Mouse (Mus musculus): ENCODE measurements around the gene Bmp2k. TPM values are rescaled to one million over a fixed set of nuclear protein-coding genes. Genes with fewer than 3 reads are reported as not detected.

Gene Bmp2k
- polyA plus RNA-seq, 1 experiment: 15.5 TPM

DNA sequence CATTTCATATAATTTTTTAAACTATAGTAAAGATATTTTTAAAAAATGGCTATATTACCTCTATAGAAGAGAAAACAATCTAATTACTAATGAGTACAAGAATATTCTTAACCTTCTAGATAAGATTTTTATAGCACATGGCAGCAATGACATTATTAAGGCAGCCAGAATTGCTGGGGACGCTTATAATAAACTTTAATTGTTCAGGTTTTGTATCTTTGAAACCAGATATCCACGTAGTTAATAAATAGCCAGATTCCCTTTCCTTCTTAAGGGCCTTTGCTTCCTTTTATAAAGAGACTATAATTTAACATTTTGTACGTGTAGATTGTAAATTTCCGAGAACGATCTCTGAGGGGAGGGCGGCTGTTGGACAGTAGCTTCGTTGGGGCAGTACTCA, 47.8 kb downstream of the Bmp2k start:
- TF ChIP-seq GATA1 (IDR thresholded peaks at IDR 0.05; ENCODE audit: borderline replicate concordance, low read length) (no peak), FLI1 (IDR thresholded peaks at IDR 0.05; ENCODE audit: low read length) (no peak)
- Histone ChIP-seq H3K4me3 (replicated peaks) (no peak overlapping the region), H3K9me3 (no peaks in the 10 kb centered on the region), H3K27me3 (replicated peaks) (no peaks in the 10 kb centered on the region), H3K4me1 (peaks cover 80% of the 10 kb centered on the region), H3K36me3 (replicated peaks; ENCODE audit: low read length) (peaks cover 100% of the 10 kb centered on the region)

DNA sequence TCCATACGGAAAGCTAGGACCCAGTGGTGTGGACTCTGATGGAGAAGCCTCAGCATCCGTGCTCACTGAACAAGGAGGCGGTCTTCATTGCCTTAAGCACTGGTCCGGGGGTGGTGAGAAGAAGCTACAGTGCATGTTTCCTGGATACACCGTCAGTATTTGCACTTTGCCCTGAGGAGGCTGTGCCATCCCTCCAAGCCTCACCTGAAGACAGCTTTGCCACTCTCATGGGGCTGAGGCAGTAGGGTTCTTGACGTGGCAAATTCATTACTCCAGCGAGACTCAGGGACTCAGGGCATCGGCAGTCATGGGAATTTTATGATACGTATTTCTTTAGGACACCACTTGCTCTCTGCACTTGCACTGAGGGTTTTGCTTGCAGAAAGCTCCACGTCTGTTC, 49.2 kb downstream of the Bmp2k start:
- H3K9me3 ChIP-seq: no peaks in the 10 kb centered on the region
- TF ChIP-seq FLI1 (IDR thresholded peaks at IDR 0.05; ENCODE audit: low read length) (no peak), GATA1 (IDR thresholded peaks at IDR 0.05; ENCODE audit: borderline replicate concordance, low read length) (no peak)
- H3K27me3 ChIP-seq (replicated peaks): no peaks in the 10 kb centered on the region
- peaks cover 100% of the 10 kb centered on the region for H3K36me3 ChIP-seq (replicated peaks; ENCODE audit: low read length)
- peaks cover 84% of the 10 kb centered on the region for H3K4me1 ChIP-seq
- no peak overlapping the region for H3K4me3 ChIP-seq (replicated peaks)

- Histone ChIP-seq H3K27me3 (replicated peaks) (no peaks in the 10 kb centered on the region), H3K36me3 (replicated peaks; ENCODE audit: low read length) (peaks cover 99% of the 10 kb centered on the region), H3K9me3 (no peaks in the 10 kb centered on the region), H3K4me1 (peaks cover 86% of the 10 kb centered on the region), H3K4me3 (replicated peaks) (no peak overlapping the region)
- TF ChIP-seq FLI1 (IDR thresholded peaks at IDR 0.05; ENCODE audit: low read length): no peak
Observed at GRCm38 (mm10) chr5:97048905-97049304, 51.4 kb downstream of the Bmp2k start.

DNA sequence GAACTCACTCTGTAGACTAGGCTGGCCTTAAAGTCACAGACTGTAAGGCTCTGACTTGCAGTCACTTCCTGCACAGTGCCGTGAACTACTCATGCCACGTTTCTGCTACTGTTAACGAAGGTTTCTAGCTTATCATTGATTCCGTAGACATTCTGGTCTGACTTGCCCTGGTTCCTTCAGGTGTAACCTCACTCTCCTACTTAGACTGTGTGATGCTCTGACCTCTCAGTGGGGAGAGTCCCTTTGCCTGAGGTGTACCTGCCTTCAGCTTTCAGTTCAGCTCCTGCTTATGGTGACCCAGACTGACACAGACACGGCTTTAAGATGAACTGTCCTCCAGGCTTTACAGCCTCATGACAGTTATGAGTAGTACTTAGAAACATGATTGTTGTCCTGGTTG, 56.7 kb downstream of the Bmp2k start:
- Histone ChIP-seq H3K36me3 (replicated peaks; ENCODE audit: low read length) (peaks cover 99% of the 10 kb centered on the region), H3K27me3 (replicated peaks) (no peaks in the 10 kb centered on the region), H3K4me1 (peaks cover 80% of the 10 kb centered on the region), H3K9me3 (no peaks in the 10 kb centered on the region), H3K4me3 (replicated peaks) (no peak overlapping the region)
- no peak for TF ChIP-seq GATA1 (IDR thresholded peaks at IDR 0.05; ENCODE audit: borderline replicate concordance, low read length)
- TF ChIP-seq FLI1 (IDR thresholded peaks at IDR 0.05; ENCODE audit: low read length): no peak

DNA sequence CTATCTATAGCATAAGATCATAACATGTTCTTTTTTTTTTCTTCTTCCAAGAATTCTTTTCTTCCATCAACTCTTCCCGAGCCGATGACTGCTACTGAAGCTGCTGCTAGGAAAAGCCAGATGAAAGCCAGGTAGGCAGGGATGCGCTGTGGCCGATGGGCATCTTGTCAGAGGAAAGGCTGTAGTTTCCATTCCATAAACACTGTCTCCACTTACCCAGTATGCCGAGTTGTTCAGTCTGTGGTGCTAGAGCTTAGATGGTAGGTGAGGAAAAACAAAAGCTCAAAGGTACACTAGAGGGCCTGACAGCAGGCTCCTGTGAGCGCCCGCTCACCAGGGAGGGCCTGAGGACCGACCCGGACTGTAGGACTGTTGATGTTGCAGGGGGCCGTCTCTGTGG, 57.3 kb downstream of the Bmp2k start:
- H3K4me3 ChIP-seq (replicated peaks): no peak overlapping the region
- H3K4me1 ChIP-seq: peaks cover 77% of the 10 kb centered on the region
- peaks cover 99% of the 10 kb centered on the region for H3K36me3 ChIP-seq (replicated peaks; ENCODE audit: low read length)
- TF ChIP-seq GATA1 (IDR thresholded peaks at IDR 0.05; ENCODE audit: borderline replicate concordance, low read length): no peak
- TF ChIP-seq FLI1 (IDR thresholded peaks at IDR 0.05; ENCODE audit: low read length): no peak
- H3K9me3 ChIP-seq: no peaks in the 10 kb centered on the region
- H3K27me3 ChIP-seq (replicated peaks): no peaks in the 10 kb centered on the region

GRCm38 (mm10) chr5:97055511-97056068, 58.1 kb downstream of the Bmp2k start:
- H3K4me1 ChIP-seq: peaks cover 77% of the 10 kb centered on the region
- H3K36me3 ChIP-seq (replicated peaks; ENCODE audit: low read length): peaks cover 99% of the 10 kb centered on the region
- no peak for TF ChIP-seq FLI1 (IDR thresholded peaks at IDR 0.05; ENCODE audit: low read length)
- no peak for TF ChIP-seq GATA1 (IDR thresholded peaks at IDR 0.05; ENCODE audit: borderline replicate concordance, low read length)
- H3K9me3 ChIP-seq: no peaks in the 10 kb centered on the region
- H3K27me3 ChIP-seq (replicated peaks): no peaks in the 10 kb centered on the region
- no peak overlapping the region for H3K4me3 ChIP-seq (replicated peaks)

DNA sequence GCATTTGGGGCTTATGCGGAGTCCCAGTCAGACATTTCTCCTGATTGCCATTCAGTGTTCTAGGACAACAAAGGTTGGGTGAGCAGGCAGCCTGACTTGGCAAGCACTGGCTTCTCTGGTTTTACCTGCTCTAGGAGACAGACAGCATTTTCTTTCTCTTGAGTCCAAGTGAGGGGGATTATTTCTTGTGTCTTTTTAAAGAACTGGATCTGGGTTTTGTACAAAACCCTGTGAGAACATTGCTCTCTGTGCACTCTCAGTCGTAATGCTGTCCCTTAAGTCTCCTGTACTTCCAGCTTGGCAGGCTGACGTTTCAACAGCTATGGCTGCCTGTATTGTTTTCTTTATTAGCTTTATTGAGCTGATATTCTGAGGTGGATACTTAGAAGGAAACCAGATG, 58.9 kb downstream of the Bmp2k start:
- Histone ChIP-seq H3K4me3 (replicated peaks) (no peak overlapping the region), H3K27me3 (replicated peaks) (no peaks in the 10 kb centered on the region), H3K4me1 (peaks cover 76% of the 10 kb centered on the region), H3K9me3 (no peaks in the 10 kb centered on the region), H3K36me3 (replicated peaks; ENCODE audit: low read length) (peaks cover 98% of the 10 kb centered on the region)
- no peak for TF ChIP-seq GATA1 (IDR thresholded peaks at IDR 0.05; ENCODE audit: borderline replicate concordance, low read length)
- TF ChIP-seq FLI1 (IDR thresholded peaks at IDR 0.05; ENCODE audit: low read length): no peak

DNA sequence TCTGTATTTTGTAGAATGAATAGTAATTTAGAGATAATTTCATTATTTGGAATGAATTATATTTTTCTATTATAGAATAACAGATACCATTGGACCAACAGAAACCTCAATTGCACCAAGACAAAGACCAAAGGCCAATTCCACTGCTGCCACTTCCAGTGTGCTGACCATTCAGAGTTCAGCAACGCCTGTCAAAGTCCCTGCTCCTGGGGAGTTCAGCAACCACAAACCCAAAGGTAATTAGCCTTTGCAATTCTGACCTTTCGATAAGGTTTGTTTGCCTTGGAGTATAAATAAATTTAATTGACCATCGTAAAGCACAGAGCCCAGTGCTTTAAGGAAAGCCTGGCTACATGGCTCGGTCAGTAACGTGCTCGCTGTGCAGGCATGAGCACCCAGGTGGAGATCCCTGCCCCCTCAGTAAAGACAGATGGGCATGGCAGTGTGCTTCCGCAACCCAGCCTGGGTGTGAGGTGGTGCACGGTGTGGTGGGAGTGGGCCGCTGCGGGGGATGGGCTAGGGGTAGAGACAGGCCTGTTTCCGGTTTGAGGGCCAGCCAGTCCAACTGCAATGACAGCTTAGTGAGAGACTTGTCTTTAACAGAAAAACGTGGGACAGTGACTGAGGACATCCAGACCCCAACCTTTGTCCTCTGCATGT, 59.4 kb downstream of the Bmp2k start:
- H3K27me3 ChIP-seq (replicated peaks): no peaks in the 10 kb centered on the region
- peak overlapping the region; percentile 64 for H3K4me3 ChIP-seq (replicated peaks)
- H3K4me1 ChIP-seq: peaks cover 76% of the 10 kb centered on the region
- no peak for TF ChIP-seq GATA1 (IDR thresholded peaks at IDR 0.05; ENCODE audit: borderline replicate concordance, low read length)
- no peak for TF ChIP-seq FLI1 (IDR thresholded peaks at IDR 0.05; ENCODE audit: low read length)
- H3K36me3 ChIP-seq (replicated peaks; ENCODE audit: low read length): peaks cover 98% of the 10 kb centered on the region
- H3K9me3 ChIP-seq: no peaks in the 10 kb centered on the region

DNA sequence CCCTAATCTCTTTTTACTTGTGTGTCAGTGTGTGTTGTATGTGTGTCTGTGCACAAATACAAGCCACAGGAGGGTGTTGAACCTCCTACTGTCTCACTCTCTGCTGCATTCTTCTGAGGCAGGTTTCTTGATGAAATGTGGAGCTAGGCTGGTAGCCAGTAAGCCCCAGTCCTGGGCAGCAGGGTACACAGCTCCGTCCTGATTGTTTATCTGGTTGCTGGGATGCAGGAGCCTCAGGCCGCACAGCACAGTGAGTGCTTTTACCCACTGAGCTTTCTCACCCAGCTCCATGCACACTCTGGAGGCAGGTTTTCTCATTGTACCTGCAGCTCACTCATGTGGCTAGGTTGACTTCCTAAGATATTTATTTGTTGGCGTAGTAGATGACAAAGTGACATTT, 63.4 kb downstream of the Bmp2k start:
- H3K27me3 ChIP-seq (replicated peaks): no peaks in the 10 kb centered on the region
- TF ChIP-seq FLI1 (IDR thresholded peaks at IDR 0.05; ENCODE audit: low read length): no peak
- TF ChIP-seq GATA1 (IDR thresholded peaks at IDR 0.05; ENCODE audit: borderline replicate concordance, low read length): no peak
- peaks cover 80% of the 10 kb centered on the region for H3K4me1 ChIP-seq
- no peak overlapping the region for H3K4me3 ChIP-seq (replicated peaks)
- H3K9me3 ChIP-seq: no peaks in the 10 kb centered on the region
- peaks cover 99% of the 10 kb centered on the region for H3K36me3 ChIP-seq (replicated peaks; ENCODE audit: low read length)

DNA sequence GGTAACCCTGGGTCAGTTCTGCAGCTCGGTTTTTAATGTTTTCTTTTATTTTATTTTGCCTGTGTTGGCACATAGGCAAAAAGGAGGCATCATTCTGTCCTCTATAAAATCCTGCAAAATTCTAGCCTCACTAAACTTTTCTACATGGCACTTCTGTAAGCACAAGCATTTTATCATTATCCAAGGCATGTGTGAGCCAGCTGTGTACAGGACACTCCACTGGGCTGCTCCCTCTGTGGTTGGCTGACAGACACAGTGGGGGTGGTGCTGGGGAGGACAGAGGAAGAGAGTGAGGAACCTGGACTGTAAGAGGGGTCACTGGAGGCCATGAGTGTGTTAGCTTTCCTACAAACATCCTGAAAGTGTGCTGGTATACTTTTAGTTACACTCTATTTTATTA, 64.6 kb downstream of the Bmp2k start:
- Histone ChIP-seq H3K4me3 (replicated peaks) (peak overlapping the region; percentile 2), H3K4me1 (peaks cover 84% of the 10 kb centered on the region), H3K27me3 (replicated peaks) (no peaks in the 10 kb centered on the region), H3K9me3 (no peaks in the 10 kb centered on the region), H3K36me3 (replicated peaks; ENCODE audit: low read length) (peaks cover 99% of the 10 kb centered on the region)
- TF ChIP-seq FLI1 (IDR thresholded peaks at IDR 0.05; ENCODE audit: low read length) (no peak), GATA1 (IDR thresholded peaks at IDR 0.05; ENCODE audit: borderline replicate concordance, low read length) (no peak)

Data from megakaryocyte, embryonic 14.5 days (primary cell).